Mouse (Mus musculus) neural tube, embryonic 12.5 days (tissue): Measurements from ENCODE around the gene Clybl. TPM values are rescaled to one million over a fixed set of nuclear protein-coding genes. Genes with fewer than 3 reads are reported as not detected.
A peak's percentile ranks its signal among the peaks of the same experiment; 100 is the strongest.

Experiments used
- ATAC-seq: fragments of 200-750 bp; cut with Nextera tagmentation; 2 replicates; pipeline ENCODE4 v1.8.0; 2017; ENCODE audit warnings: low read depth, mild to moderate bottlenecking, moderate TSS enrichment, moderate library complexity; ENCODE audit not compliant: low FRiP score
- H3K27ac ChIP-seq: fragments of 300-500 bp; sonication (generic); 2 replicates; pipeline ENCODE4 v1.5.1; 2016
- H3K27me3 ChIP-seq: fragments of 300-500 bp; sonication (generic); replicated peaks from 2 replicates; pipeline ENCODE4 v1.6.1; 2016; ENCODE audit warnings: mild to moderate bottlenecking
- H3K36me3 ChIP-seq: fragments of 300-500 bp; sonication (generic); 2 replicates; pipeline ENCODE4 v1.6.1; 2016; ENCODE audit warnings: mild to moderate bottlenecking
- H3K4me1 ChIP-seq: fragments of 300-500 bp; sonication (generic); 2 replicates; pipeline ENCODE4 v1.6.1; 2016
- H3K4me2 ChIP-seq: fragments of 300-500 bp; sonication (generic); replicated peaks from 2 replicates; pipeline ENCODE4 v1.6.1; 2016; ENCODE audit warnings: mild to moderate bottlenecking
- H3K4me3 ChIP-seq: fragments of 300-500 bp; sonication (generic); 2 replicates; pipeline ENCODE4 v1.5.1; 2016
- H3K9ac ChIP-seq: fragments of 300-500 bp; sonication (generic); 2 replicates; pipeline ENCODE4 v1.6.1; 2016; ENCODE audit warnings: mild to moderate bottlenecking
- H3K9me3 ChIP-seq: fragments of 300-500 bp; sonication (generic); 2 replicates; pipeline ENCODE4 v1.6.1; 2016; ENCODE audit warnings: mild to moderate bottlenecking
- WGBS: fragments of 180-500 bp; shearing (Covaris S2); methylation state at CpG from one replicate; pipeline ENCODE4 v1.1.7; 2016; 5-methylcytosine and 5-hydroxymethylcytosine counted together
- polyA plus RNA-seq: library from polyadenylated mRNA; unstranded; fragments of >200 nt; fragmentation: Nextera tagmentation; extraction: Ambion mirVana; gene quantifications from 2 replicates; pipeline ENCODE4 v1.2.1, GENCODE M21; 2016

The Clybl gene
- polyA plus RNA-seq, 1 experiment from 2014 or later, result 12.6 TPM

GRCm38 (mm10) chr14:122331635-122332460 is 150.3 kb downstream of the Clybl start:
- no peak overlapping the region for H3K9ac ChIP-seq
- H3K27ac ChIP-seq, result no peak overlapping the region
- no peaks in the 10 kb centered on the region for H3K27me3 ChIP-seq
- no peaks in the 10 kb centered on the region for H3K36me3 ChIP-seq
- no peak overlapping the region for H3K4me2 ChIP-seq
- no peaks in the 10 kb centered on the region for H3K9me3 ChIP-seq
- no peaks in the 10 kb centered on the region for H3K4me1 ChIP-seq
- no peak overlapping the region for H3K4me3 ChIP-seq
- no peak for ATAC-seq
- WGBS, result 72% methylated on average over 14 of the region's 14 CpGs

- 59% methylated on average over 4 of the region's 4 CpGs for WGBS
- ATAC-seq, result no peak
- Histone ChIP-seq H3K27ac (no peak overlapping the region), H3K27me3 (no peaks in the 10 kb centered on the region), H3K9ac (no peak overlapping the region), H3K36me3 (no peaks in the 10 kb centered on the region), H3K4me3 (no peak overlapping the region), H3K4me2 (no peak overlapping the region), H3K9me3 (no peaks in the 10 kb centered on the region), H3K4me1 (no peaks in the 10 kb centered on the region)
Measured at GRCm38 (mm10) chr14:122336957-122337356, 155.5 kb downstream of the Clybl start.

GRCm38 (mm10) chr14:122338784-122339183 is 157.3 kb downstream of the Clybl start:
- 82% methylated on average over 4 of the region's 4 CpGs for WGBS

GRCm38 (mm10) chr14:122340141-122340540 is 158.6 kb downstream of the Clybl start:
- H3K36me3 ChIP-seq, result no peaks in the 10 kb centered on the region
- no peak overlapping the region for H3K27ac ChIP-seq
- H3K9me3 ChIP-seq, result no peaks in the 10 kb centered on the region
- H3K27me3 ChIP-seq, result no peaks in the 10 kb centered on the region
- no peak overlapping the region for H3K9ac ChIP-seq
- WGBS, result 93% methylated on average over 5 of the region's 5 CpGs
- no peaks in the 10 kb centered on the region for H3K4me1 ChIP-seq
- H3K4me2 ChIP-seq, result no peak overlapping the region
- H3K4me3 ChIP-seq, result no peak overlapping the region
- ATAC-seq, result no peak

More at GRCm38 (mm10) chr14:122338784-122339183, 157.3 kb downstream of the Clybl start:
- H3K27ac ChIP-seq, result no peak overlapping the region
- no peak overlapping the region for H3K4me2 ChIP-seq
- H3K9me3 ChIP-seq, result no peaks in the 10 kb centered on the region
- no peak for ATAC-seq
- H3K4me1 ChIP-seq, result no peaks in the 10 kb centered on the region
- no peak overlapping the region for H3K9ac ChIP-seq
- H3K4me3 ChIP-seq, result no peak overlapping the region
- H3K36me3 ChIP-seq, result no peaks in the 10 kb centered on the region
- H3K27me3 ChIP-seq, result no peaks in the 10 kb centered on the region

- no peaks in the 10 kb centered on the region for H3K27me3 ChIP-seq
- WGBS, result 48% methylated on average over 6 of the region's 6 CpGs
- no peak overlapping the region for H3K4me2 ChIP-seq
- H3K27ac ChIP-seq, result no peak overlapping the region
- H3K4me3 ChIP-seq, result no peak overlapping the region
- H3K9me3 ChIP-seq, result no peaks in the 10 kb centered on the region
- no peak overlapping the region for H3K9ac ChIP-seq
- ATAC-seq, result no peak
- no peaks in the 10 kb centered on the region for H3K36me3 ChIP-seq
- no peaks in the 10 kb centered on the region for H3K4me1 ChIP-seq
Measured at GRCm38 (mm10) chr14:122341591-122342360, 160.3 kb downstream of the Clybl start.

GRCm38 (mm10) chr14:122344272-122345224 is 163.0 kb downstream of the Clybl start:
- no peaks in the 10 kb centered on the region for H3K27me3 ChIP-seq
- H3K9me3 ChIP-seq, result no peaks in the 10 kb centered on the region
- 66% methylated on average over 18 of the region's 18 CpGs for WGBS
- no peaks in the 10 kb centered on the region for H3K36me3 ChIP-seq
- H3K4me1 ChIP-seq, result no peaks in the 10 kb centered on the region
- no peak overlapping the region for H3K27ac ChIP-seq
- ATAC-seq, result peak; percentile 63; the same call in 1 of the 2 replicates
- H3K9ac ChIP-seq, result no peak overlapping the region
- H3K4me3 ChIP-seq, result no peak overlapping the region
- no peak overlapping the region for H3K4me2 ChIP-seq

- no peak overlapping the region for H3K4me3 ChIP-seq
- no peak overlapping the region for H3K9ac ChIP-seq
- no peak for ATAC-seq
- H3K27me3 ChIP-seq, result no peaks in the 10 kb centered on the region
- no peak overlapping the region for H3K27ac ChIP-seq
- H3K4me2 ChIP-seq, result no peak overlapping the region
- 86% methylated on average over 7 of the region's 7 CpGs for WGBS
- no peaks in the 10 kb centered on the region for H3K9me3 ChIP-seq
- H3K4me1 ChIP-seq, result no peaks in the 10 kb centered on the region
- H3K36me3 ChIP-seq, result no peaks in the 10 kb centered on the region
Measured at GRCm38 (mm10) chr14:122348069-122348468, 166.6 kb downstream of the Clybl start.

GRCm38 (mm10) chr14:122349326-122349725 is 167.8 kb downstream of the Clybl start:
- no peak overlapping the region for H3K27ac ChIP-seq
- H3K27me3 ChIP-seq, result no peaks in the 10 kb centered on the region
- WGBS, result 89% methylated on average over 5 of the region's 5 CpGs
- no peaks in the 10 kb centered on the region for H3K4me1 ChIP-seq
- no peak for ATAC-seq
- H3K4me2 ChIP-seq, result no peak overlapping the region
- no peaks in the 10 kb centered on the region for H3K36me3 ChIP-seq
- H3K9ac ChIP-seq, result no peak overlapping the region
- no peak overlapping the region for H3K4me3 ChIP-seq
- no peaks in the 10 kb centered on the region for H3K9me3 ChIP-seq

GRCm38 (mm10) chr14:122349761-122350160 is 168.3 kb downstream of the Clybl start:
- no peaks in the 10 kb centered on the region for H3K4me1 ChIP-seq
- no peak overlapping the region for H3K4me2 ChIP-seq
- WGBS, result 95% methylated on average over 4 of the region's 4 CpGs
- H3K27ac ChIP-seq, result no peak overlapping the region
- no peak for ATAC-seq
- no peaks in the 10 kb centered on the region for H3K9me3 ChIP-seq
- no peaks in the 10 kb centered on the region for H3K27me3 ChIP-seq
- no peak overlapping the region for H3K9ac ChIP-seq
- no peaks in the 10 kb centered on the region for H3K36me3 ChIP-seq
- no peak overlapping the region for H3K4me3 ChIP-seq

- Histone ChIP-seq H3K4me1 (no peaks in the 10 kb centered on the region), H3K9me3 (no peaks in the 10 kb centered on the region), H3K36me3 (no peaks in the 10 kb centered on the region), H3K27me3 (no peaks in the 10 kb centered on the region), H3K27ac (no peak overlapping the region), H3K4me3 (no peak overlapping the region), H3K4me2 (no peak overlapping the region), H3K9ac (no peak overlapping the region)
- ATAC-seq, result no peak
- 88% methylated on average over 8 of the region's 8 CpGs for WGBS
Measured at GRCm38 (mm10) chr14:122350766-122351165, 169.3 kb downstream of the Clybl start.

- Histone ChIP-seq H3K27me3 (no peaks in the 10 kb centered on the region; the same call in 1 of the 2 replicates), H3K4me3 (no peak overlapping the region), H3K36me3 (no peaks in the 10 kb centered on the region), H3K4me1 (no peaks in the 10 kb centered on the region), H3K9me3 (no peaks in the 10 kb centered on the region), H3K9ac (no peak overlapping the region), H3K27ac (no peak overlapping the region), H3K4me2 (no peak overlapping the region)
- 88% methylated on average over 4 of the region's 4 CpGs for WGBS
- ATAC-seq, result no peak
Measured at GRCm38 (mm10) chr14:122357316-122357715, 175.8 kb downstream of the Clybl start.

- H3K4me3 ChIP-seq, result no peak overlapping the region
- WGBS, result 83% methylated on average over 3 of the region's 3 CpGs
- no peaks in the 10 kb centered on the region for H3K36me3 ChIP-seq
- H3K9ac ChIP-seq, result no peak overlapping the region
- no peaks in the 10 kb centered on the region for H3K9me3 ChIP-seq
- H3K27me3 ChIP-seq, result peaks cover 8% of the 10 kb centered on the region; the same call in 1 of the 2 replicates
- ATAC-seq, result no peak
- no peak overlapping the region for H3K27ac ChIP-seq
- no peak overlapping the region for H3K4me2 ChIP-seq
- no peaks in the 10 kb centered on the region for H3K4me1 ChIP-seq
Measured at GRCm38 (mm10) chr14:122358592-122358991, 177.1 kb downstream of the Clybl start.
